Comparison of ENCODE assay signal across 17 mouse cellular contexts in genomic region chr2:9871798-9872197, GRCm38 (mm10). TPM values are rescaled to one million over a fixed set of nuclear protein-coding genes. Genes with fewer than 3 reads are reported as not detected.
DNase-seq lines count a peak whose midpoint lies in the region; ATAC-seq and TF ChIP-seq lines count a peak whose summit lies in the region.
"Had no signal": no experiment of that assay in that cellular context is flagged by ENCODE, and none has a peak within 500 bp of the region (broad histone marks: within the 10 kb centered on the region; RNA-seq: fewer than 3 reads in every experiment).

No protein-coding gene starts in this region.

- DNase-seq in embryo, embryonic 10.5 days (ENCODE audit: low spot score) = peak; percentile 15
- no peak for DNase-seq in embryo, embryonic 10 days (ENCODE audit: low spot score)
- DNase-seq in hindbrain, embryonic 10.5 days (ENCODE audit: low spot score) = no peak
- DNase-seq in thymus, adult 2 months = peak; percentile 43
- no peak for DNase-seq in thymus, postnatal 14 days
- DNase-seq in thymus, postnatal 4 days = peak; percentile 42
- no peak for DNase-seq in layer of hippocampus, postnatal 10 days (ENCODE audit: low spot score in 2 of 2)
- DNase-seq: adrenal gland, adult 8-10 months; cerebellum, postnatal 14 days; gastrocnemius, postnatal 25 days; kidney, postnatal 14 days; liver, postnatal 0 days had no signal

- H3K36me3 ChIP-seq in hindbrain, embryonic 13.5 days = no peaks in the 10 kb centered on the region
- H3K36me3 ChIP-seq in hindbrain, embryonic 10.5 days = no peaks in the 10 kb centered on the region
- peaks cover 49% of the 10 kb centered on the region for H3K36me3 ChIP-seq in thymus, adult 2 months (ENCODE audit: control insufficient read depth, insufficient read depth, low read length)
- H3K36me3 ChIP-seq: limb, embryonic 12.5 days had no signal

- H3K9me3 ChIP-seq in hindbrain, embryonic 13.5 days = no peaks in the 10 kb centered on the region
- H3K9me3 ChIP-seq in hindbrain, embryonic 10.5 days = no peaks in the 10 kb centered on the region
- H3K9me3 ChIP-seq: limb, embryonic 12.5 days had no signal

- H3K9ac ChIP-seq in hindbrain, embryonic 13.5 days = peak overlapping the region; percentile 13
- H3K9ac ChIP-seq: limb, embryonic 12.5 days; liver, postnatal 0 days had no signal

- peaks cover 90% of the 10 kb centered on the region for H3K27me3 ChIP-seq in hindbrain, embryonic 13.5 days
- H3K27me3 ChIP-seq in hindbrain, embryonic 10.5 days (ENCODE audit: insufficient read depth, poor library complexity, severe bottlenecking) = peaks cover 82% of the 10 kb centered on the region
- no peaks in the 10 kb centered on the region for H3K27me3 ChIP-seq in thymus, adult 2 months (ENCODE audit: control insufficient read depth, insufficient read depth, low read length)

- H3K4me3 ChIP-seq in hindbrain, embryonic 13.5 days = peak overlapping the region; percentile 41; the same call in 1 of the 2 replicates
- no peak overlapping the region for H3K4me3 ChIP-seq in hindbrain, embryonic 10.5 days
- H3K4me3 ChIP-seq in thymus, adult 2 months (ENCODE audit: control insufficient read depth, insufficient read depth, low read length) = peak overlapping the region; percentile 51
- H3K4me3 ChIP-seq: limb, embryonic 12.5 days had no signal

- ATAC-seq in hindbrain, embryonic 13.5 days (ENCODE audit: low FRiP score) = no peak
- ATAC-seq: forebrain, embryonic 16.5 days; liver, postnatal 0 days had no signal

- H3K4me2 ChIP-seq in hindbrain, embryonic 13.5 days = peak overlapping the region; percentile 42

- peaks cover 18% of the 10 kb centered on the region for H3K4me1 ChIP-seq in hindbrain, embryonic 13.5 days (replicated peaks)
- H3K4me1 ChIP-seq in hindbrain, embryonic 10.5 days (replicated peaks) = peaks cover 31% of the 10 kb centered on the region
- peaks cover 44% of the 10 kb centered on the region for H3K4me1 ChIP-seq in thymus, adult 2 months (replicated peaks; ENCODE audit: control insufficient read depth, insufficient read depth, low read length)

- 0 out of 2 replicates have a peak overlapping the region, but pooled peaks have one; percentile 26 for H3K27ac ChIP-seq in hindbrain, embryonic 13.5 days
- H3K27ac ChIP-seq in hindbrain, embryonic 10.5 days = no peak overlapping the region
- peak overlapping the region; percentile 89 for H3K27ac ChIP-seq in thymus, adult 2 months (ENCODE audit: control insufficient read depth, insufficient read depth, low read length)
- H3K27ac ChIP-seq: limb, embryonic 12.5 days had no signal

- no peak for TF ChIP-seq POLR2A in thymus, adult 2 months (IDR thresholded peaks at IDR 0.05; ENCODE audit: control insufficient read depth, extremely low read depth, insufficient read depth, low read length, poor library complexity)

- TF ChIP-seq CTCF in thymus, adult 2 months (IDR thresholded peaks at IDR 0.05; ENCODE audit: borderline replicate concordance, control insufficient read depth, extremely low read depth, insufficient read depth, low read length, poor library complexity) = no peak

- WGBS in hindbrain, embryonic 13.5 days = 14% methylated on average over 6 of the region's 6 CpGs
- WGBS in hindbrain, embryonic 10.5 days = 11% methylated on average over 6 of the region's 6 CpGs
- WGBS in thymus, adult 2 months = 5% methylated on average over 6 of the region's 6 CpGs

RNA-seq across cellular contexts. Expression of gene 4930412O13Rik, which starts 9.3 kb away (rescaled TPM):
- polyA plus RNA-seq in hindbrain, embryonic 13.5 days (2015; fragmentation: Nextera tagmentation; extraction: Ambion mirVana) = 1.1 and 2.5 TPM in 2 replicates
- polyA plus RNA-seq in hindbrain, embryonic 10.5 days (2016; fragmentation: Nextera tagmentation; extraction: Ambion mirVana) = 0.75 and 1.0 TPM in 2 replicates
- not detected in 2 replicates for polyA plus RNA-seq in thymus, adult 2 months (2012; rRNA removed)
- not detected for total RNA-seq in layer of hippocampus, postnatal 10 days (2021)
- total RNA-seq: gastrocnemius, postnatal 25 days had no signal
- polyA plus RNA-seq: forebrain, embryonic 16.5 days; limb, embryonic 12.5 days; liver, postnatal 0 days; neural tube, embryonic 11.5 days had no signal

RNA-seq across cellular contexts. Expression of gene 9230102O04Rik, which starts 17.5 kb away (rescaled TPM):
- 1.4 and 2.7 TPM in 2 replicates for polyA plus RNA-seq in hindbrain, embryonic 13.5 days (2015; fragmentation: Nextera tagmentation; extraction: Ambion mirVana)
- 0.54 TPM in 1 of 2 replicates, not detected in the other for polyA plus RNA-seq in hindbrain, embryonic 10.5 days (2016; fragmentation: Nextera tagmentation; extraction: Ambion mirVana)
- not detected in 2 replicates for polyA plus RNA-seq in thymus, adult 2 months (2012; rRNA removed)
- not detected for total RNA-seq in layer of hippocampus, postnatal 10 days (2021)
- total RNA-seq: adrenal gland, adult 8-10 months; gastrocnemius, postnatal 25 days had no signal
- polyA plus RNA-seq: forebrain, embryonic 16.5 days; limb, embryonic 12.5 days; liver, postnatal 0 days; neural tube, embryonic 11.5 days; testis, adult 2 months had no signal

RNA-seq across cellular contexts. Expression of gene Gata3, which starts 18.0 kb away (rescaled TPM):
- polyA plus RNA-seq in hindbrain, embryonic 13.5 days (2015; fragmentation: Nextera tagmentation; extraction: Ambion mirVana) = 32.3 and 59.4 TPM in 2 replicates
- polyA plus RNA-seq in hindbrain, embryonic 10.5 days (2016; fragmentation: Nextera tagmentation; extraction: Ambion mirVana) = 14.2 and 16.8 TPM in 2 replicates
- 87.2 and 126 TPM in 2 replicates for polyA plus RNA-seq in thymus, adult 2 months (2012; rRNA removed)
- 1 to 10 TPM in 1 of 2 experiments, under 1 TPM in 1; 0.78 to 1.1 TPM for total RNA-seq in layer of hippocampus, postnatal 10 days (2021)

Comparison
In these comparisons a context has a peak if more than half of its experiments do, and no peak if none do; other contexts are left out.
1. DNase-seq: peak in embryo, embryonic 10.5 days (single experiment), thymus, adult 2 months (single experiment) and thymus, postnatal 4 days (single experiment); none in embryo, embryonic 10 days (single experiment), hindbrain, embryonic 10.5 days (single experiment), thymus, postnatal 14 days (single experiment) and layer of hippocampus, postnatal 10 days (0 of 2).